Mouse (Mus musculus): ENCODE measurements at regions not wholly inside any gene's neighbourhood (a gene's known extent, or its start where the extent isn't known, plus 50 kb on each side); places are given as distances from the start of the nearest gene placed in this dataset.

DNA sequence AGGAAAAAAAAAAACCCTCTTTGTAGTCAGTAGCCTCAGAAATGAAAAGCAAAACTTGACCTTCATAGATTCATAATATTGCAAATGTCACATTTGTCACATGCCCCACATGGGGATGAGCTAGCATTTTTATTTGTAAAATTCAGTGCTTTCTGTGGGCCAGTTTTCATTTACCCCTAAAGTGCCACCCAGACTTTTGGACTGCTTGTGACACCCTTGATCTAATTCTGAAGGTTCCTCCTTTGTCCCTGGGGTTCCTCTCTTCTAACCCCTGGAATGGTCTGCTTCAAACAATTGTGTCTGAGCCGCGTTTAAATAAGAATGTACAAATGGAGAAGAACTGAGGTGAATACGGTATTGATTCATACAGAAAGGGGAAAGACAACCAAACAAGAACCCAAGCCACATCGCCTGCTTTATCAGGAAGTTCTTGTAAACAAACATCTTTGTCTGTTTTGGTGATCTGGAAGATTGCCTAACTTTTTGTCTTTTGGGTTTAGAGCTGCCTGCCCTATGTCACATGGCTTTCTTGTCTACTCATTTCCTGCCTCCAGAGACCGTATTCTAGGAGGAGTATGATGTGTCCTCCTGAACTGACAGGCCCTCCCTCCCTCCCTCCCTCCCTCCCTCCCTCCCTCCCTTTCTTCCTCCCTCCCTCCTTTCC lies 203.1 kb upstream of the Gm9833 start:
- ATAC-seq (replicated peaks; ENCODE audit: poor library complexity): peak; percentile 50

DNA sequence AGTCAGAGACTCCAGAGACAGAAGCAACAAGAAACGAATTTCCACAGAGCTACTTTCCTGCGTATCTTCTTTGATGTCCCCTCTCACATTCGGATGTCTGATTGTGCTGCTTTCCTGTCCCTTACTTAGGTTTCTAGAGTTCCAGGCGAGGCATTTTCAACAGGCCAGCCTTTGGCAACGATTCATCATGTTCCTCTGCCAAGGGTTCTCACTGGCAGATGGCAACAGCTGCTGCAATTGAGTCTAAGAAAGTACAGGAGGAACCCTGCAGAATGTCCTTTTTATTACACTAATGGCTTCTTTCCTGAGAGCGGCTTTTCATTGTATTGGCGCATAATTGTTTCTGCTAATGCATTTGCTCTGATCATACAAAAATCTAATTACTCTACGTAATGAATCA lies 202.3 kb upstream of the Gm9833 start:
- ATAC-seq (replicated peaks; ENCODE audit: poor library complexity): no peak

GRCm38 (mm10) chr3:9886077-9886476 lies 201.8 kb upstream of the Gm9833 start:
- ATAC-seq (replicated peaks; ENCODE audit: poor library complexity): no peak

DNA sequence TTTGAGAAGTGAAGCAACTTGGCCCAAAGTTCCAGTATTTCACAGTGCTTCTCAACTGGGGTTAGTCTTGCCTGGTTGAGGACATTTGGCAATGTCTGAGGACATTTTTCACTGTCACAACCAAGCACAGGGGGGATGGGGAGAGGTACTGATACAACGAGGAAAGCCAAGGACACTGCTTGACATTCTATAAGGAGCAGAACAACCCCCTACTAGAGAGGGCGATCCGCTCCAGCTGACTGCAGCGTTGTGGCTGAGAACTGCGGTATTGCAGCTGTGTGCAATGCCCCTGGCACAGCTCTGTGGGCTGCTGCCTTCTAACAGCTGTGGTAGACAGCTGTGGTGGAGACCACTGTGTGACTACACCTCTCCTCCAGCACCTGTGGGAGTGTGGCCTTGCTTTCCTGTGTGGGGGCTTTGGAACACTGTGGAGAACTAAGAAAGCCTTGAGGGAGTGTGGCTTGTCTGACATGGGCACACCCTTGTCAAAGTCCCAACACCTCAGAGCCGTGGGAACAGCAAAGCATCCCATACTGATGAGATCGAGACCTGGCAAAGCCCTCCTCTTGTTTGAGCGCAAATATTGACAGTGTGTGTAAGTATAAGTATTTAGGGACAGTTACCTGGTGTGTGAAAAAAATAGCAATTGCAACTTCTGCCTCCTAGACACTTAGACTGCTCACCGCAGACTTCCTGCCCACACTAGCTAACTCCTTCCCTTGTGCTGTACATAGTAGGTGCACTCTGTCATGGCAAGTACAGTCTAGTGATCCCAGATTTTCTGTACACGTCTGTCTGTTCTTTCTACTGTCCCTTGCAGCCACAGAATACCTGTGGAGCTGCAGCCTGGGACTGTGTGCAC lies 200.9 kb upstream of the Gm9833 start:
- peak; percentile 77 for ATAC-seq (replicated peaks; ENCODE audit: poor library complexity)

- ATAC-seq (replicated peaks; ENCODE audit: poor library complexity): no peak
Observed at GRCm38 (mm10) chr3:9887627-9887994, 200.3 kb upstream of the Gm9833 start.

GRCm38 (mm10) chr3:9888051-9888450 lies 199.9 kb upstream of the Gm9833 start:
- no peak for ATAC-seq (replicated peaks; ENCODE audit: poor library complexity)

DNA sequence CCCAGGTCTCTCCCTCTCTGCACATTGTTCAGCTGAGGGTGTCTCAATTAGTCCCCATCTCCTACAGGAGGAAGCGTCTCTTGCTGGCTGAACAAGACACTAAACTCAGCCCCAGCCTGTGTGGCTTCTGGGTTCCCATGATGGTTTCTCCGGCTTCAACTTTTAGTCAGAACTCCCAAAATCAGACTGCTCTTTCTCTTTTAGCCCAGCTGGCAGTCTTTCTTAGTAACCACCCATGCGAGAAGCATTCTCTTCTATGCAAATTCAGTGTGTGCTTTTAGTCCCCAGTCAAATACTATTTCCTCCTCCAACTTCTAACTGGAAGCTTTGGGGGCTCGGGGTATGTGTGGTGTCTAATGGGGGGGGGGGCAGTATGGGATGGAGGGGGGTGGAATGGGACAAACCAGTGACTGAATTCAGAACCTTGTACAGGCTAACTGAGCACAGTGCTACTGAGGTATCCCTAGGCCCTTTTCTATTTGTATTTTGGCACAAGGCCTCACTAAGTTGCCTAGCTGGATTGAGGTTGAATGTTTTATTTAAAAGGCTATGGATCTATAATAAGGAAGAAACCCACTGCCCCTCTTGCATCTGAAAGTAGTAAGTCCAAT lies 194.9 kb upstream of the Gm9833 start:
- no peak for ATAC-seq (replicated peaks; ENCODE audit: poor library complexity)

- peak; percentile 71 for ATAC-seq (replicated peaks; ENCODE audit: poor library complexity)
Observed at GRCm38 (mm10) chr3:9895396-9896135, 192.3 kb upstream of the Gm9833 start.

GRCm38 (mm10) chr3:9896303-9896702 lies 191.6 kb upstream of the Gm9833 start:
- no peak for ATAC-seq (replicated peaks; ENCODE audit: poor library complexity)

DNA sequence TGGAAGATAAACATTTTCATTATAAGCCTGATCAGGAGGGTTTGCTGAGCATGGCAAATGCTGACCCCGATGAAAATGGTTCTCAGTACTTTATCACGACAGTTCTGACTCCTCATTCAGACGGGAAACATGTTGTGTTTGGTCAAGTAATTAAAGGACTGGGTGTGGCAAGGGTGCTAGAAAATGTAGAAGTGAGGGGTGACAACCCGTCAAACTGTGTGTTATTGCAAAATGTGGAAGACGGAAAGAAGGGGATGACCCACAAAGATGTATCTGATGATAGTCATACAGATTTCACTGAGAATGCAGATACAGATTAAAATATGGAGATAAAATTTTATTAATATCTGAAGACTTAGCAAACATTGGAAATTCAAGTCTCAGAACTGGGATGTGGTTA lies 186.2 kb upstream of the Gm9833 start:
- peak; percentile 78 for ATAC-seq (replicated peaks; ENCODE audit: poor library complexity)

GRCm38 (mm10) chr3:9913357-9913756 lies 174.6 kb upstream of the Gm9833 start:
- ATAC-seq (replicated peaks; ENCODE audit: poor library complexity): peak; percentile 74

DNA sequence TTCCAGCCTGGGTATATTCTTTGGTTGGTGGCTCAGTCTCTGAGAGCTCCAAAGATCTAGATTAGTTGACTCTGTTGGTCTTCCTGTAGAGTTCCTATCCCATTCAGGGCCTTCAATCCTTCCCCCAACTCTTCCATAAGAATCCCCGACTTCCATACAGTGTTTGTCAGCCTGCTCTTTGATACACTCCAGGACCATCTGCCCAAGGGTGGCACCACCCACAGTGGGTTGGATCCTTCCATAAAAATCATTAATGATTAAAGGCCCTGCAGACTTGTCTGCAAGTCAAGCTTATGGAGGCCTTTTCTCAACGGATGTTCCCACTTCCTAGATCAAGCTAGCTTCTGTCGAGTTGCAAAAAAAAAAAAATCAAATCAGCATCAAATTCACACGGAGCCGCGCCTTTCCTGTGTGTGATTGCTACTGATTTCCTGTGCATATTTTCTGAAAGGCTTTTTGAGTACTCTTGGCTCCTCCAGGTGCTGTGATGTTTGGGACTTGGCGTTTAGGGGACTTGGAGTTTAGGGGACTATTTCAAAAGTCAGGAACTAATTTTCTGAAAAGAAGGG lies 171.3 kb upstream of the Gm9833 start:
- ATAC-seq (replicated peaks; ENCODE audit: poor library complexity): no peak

GRCm38 (mm10) chr3:9920331-9920730 lies 167.6 kb upstream of the Gm9833 start:
- ATAC-seq (replicated peaks; ENCODE audit: poor library complexity): no peak

- ATAC-seq (replicated peaks; ENCODE audit: poor library complexity): peak; percentile 52; the same call in 1 of the 2 replicates
Observed at GRCm38 (mm10) chr3:9921730-9922129, 166.2 kb upstream of the Gm9833 start.

DNA sequence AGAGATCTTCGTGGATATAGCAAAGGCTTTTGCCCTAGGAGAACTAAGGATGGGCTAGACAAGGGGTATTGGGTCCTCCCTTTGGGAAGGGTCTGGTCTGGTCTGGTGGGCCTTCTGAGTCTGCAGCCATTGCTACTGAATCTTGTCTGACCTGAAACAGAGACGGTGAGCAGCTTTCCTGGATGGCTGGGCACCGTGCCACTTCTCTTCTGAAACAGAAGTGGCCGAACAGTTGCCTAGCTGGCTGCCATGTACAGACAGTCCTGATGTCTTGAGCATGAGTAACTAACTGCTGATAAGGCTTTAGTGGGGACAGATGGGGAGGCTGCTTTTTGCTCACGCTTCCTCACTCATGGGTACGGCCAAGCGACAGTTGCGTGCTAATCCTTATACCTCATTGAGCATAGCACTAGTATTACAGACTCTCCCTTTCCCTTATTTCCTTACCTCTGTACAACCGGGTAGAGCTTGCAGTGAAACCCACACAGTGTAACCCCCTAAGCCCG lies 165.3 kb upstream of the Gm9833 start:
- no peak for ATAC-seq (replicated peaks; ENCODE audit: poor library complexity)

DNA sequence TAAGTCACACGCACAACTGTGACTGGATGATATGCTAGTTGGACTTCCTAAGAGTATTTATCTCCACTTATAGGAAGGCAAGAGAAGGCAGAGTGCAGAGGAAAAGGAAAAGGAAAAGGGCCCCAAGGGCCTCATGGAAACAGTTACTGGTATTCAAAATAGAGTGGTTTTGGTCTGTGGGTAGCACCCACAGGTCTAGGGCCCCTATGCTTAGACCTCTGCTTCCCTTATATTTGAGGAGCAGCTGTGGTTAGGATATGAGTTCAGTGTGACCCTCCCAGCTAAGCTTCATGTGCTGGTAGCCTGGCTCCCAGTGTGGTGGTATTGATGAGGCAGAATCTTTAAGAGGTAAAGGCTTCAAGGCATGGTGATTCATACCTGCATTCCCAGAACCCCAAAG lies 163.3 kb upstream of the Gm9833 start:
- ATAC-seq (replicated peaks; ENCODE audit: poor library complexity): peak; percentile 83

DNA sequence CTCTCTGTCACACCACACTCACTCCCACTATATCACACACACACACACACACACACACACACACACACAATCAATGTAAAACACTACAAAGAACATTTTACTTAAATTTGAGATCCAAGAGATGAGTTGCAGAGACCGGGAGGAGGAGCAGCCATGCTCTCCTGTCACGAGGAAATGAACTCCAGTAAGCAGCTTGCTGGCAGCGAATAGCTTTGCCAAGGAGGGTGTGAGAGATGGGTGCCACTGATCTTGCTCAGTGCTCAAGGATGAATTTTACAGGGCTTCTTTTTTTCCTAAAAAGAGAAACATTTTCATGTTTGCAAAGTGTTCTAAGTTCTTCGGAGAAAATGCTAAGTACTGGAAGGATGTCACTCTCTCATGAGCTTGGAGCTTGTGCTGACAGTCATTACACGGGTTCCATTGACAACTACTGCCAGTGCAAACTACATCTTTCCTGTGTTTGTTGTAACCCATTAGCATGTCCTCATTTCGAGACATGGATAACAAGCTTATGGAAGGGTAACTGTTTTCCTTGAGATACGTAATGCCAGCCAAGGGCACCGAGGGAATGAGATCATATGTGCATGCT lies 151.0 kb upstream of the Gm9833 start:
- ATAC-seq (replicated peaks; ENCODE audit: poor library complexity): no peak

- ATAC-seq (replicated peaks; ENCODE audit: poor library complexity): no peak
Observed at GRCm38 (mm10) chr3:9938651-9939050, 149.3 kb upstream of the Gm9833 start.

DNA sequence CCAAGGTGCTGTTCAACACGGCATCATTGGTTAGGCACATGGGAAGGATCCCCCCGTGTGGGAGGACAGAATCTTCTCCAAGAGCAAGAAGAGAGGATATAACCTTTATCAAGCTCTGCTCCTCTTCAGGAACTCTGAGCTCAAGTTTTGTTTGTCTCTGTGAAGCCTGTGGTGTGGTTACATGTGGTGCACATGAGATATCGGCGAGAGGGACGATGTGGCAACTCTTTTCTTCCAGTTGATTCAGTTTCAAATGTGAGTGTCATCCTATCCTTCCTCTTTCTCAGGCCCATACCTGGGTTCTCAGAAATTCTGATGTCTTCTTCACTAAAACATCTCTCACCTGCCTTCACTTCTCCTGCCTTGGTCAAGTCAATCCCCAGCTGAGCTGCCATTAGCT lies 145.3 kb upstream of the Gm9833 start:
- peak; percentile 83 for ATAC-seq (replicated peaks; ENCODE audit: poor library complexity)

GRCm38 (mm10) chr3:9947357-9948065 lies 140.4 kb upstream of the Gm9833 start:
- peak; percentile 100 for ATAC-seq (replicated peaks; ENCODE audit: poor library complexity)

Data from megakaryocyte progenitor cell, adult 5-6 weeks (primary cell).